Mouse (Mus musculus): Measurements from ENCODE around the gene Sncg. TPM values are rescaled to one million over a fixed set of nuclear protein-coding genes. Genes with fewer than 3 reads are reported as not detected.

The Sncg gene
- polyA plus RNA-seq, 1 experiment from 2014 or later: 188 TPM

DNA sequence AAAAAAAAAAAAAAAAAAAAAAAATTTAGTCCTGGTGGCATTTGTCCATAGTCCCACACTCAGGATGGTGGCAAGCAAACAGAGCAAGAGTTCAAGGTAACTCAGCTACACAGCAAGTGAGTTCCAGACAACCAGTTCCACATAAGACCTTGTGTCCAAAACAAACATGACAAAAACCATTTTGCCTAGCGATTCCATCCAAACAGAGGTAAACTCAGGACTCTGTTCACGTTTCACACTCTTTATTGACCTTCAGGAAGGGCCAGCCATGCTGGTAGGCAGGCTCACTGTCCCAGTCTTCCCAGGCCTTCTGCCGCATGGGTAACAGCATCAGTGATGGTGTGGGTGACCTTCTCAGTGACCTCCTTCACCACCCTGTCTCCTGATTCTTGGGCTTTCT lies 22.9 kb downstream of the Sncg start:
- no peak overlapping the region for H3K4me2 ChIP-seq (ENCODE audit: low read length)
- no peaks in the 10 kb centered on the region for H3K9me3 ChIP-seq (ENCODE audit: control insufficient read depth, low read length)
- H3K27me3 ChIP-seq (replicated peaks; ENCODE audit: control insufficient read depth, insufficient read depth, low read length): no peaks in the 10 kb centered on the region
- H3K27ac ChIP-seq (ENCODE audit: low read depth, low read length): no peak overlapping the region
- 60% methylated on average over 3 of the region's 3 CpGs for WGBS
- H3K4me3 ChIP-seq (ENCODE audit: low read length): no peak overlapping the region
- ATAC-seq: no peak
- H3K9ac ChIP-seq (ENCODE audit: low read depth, low read length): no peak overlapping the region
- H3K36me3 ChIP-seq (ENCODE audit: control insufficient read depth, insufficient read depth, low read length): no peaks in the 10 kb centered on the region
- no peaks in the 10 kb centered on the region for H3K4me1 ChIP-seq (ENCODE audit: control insufficient read depth, insufficient read depth, low read depth, low read length)

DNA sequence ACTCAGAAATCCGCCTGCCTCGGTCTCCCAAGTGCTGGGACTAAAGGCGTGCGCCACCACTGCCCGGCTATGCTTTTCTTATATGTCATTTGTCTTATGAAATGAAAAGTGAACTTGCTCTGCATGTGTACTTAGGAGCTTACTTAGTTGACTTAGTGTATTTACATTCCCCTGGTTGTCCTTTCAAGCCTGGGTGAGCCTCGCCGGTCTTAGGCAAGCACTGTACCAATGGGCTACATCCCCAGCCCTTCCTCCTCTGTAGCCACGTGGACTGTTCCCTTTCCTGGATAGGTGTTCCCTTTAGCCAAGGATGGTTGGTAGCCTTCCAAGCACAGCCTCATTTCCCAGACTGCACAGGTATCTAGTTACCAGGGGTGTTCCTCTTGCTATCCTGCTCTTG lies 25.6 kb downstream of the Sncg start:
- Histone ChIP-seq H3K27ac (ENCODE audit: low read depth, low read length) (no peak overlapping the region), H3K4me2 (ENCODE audit: low read length) (no peak overlapping the region), H3K4me3 (ENCODE audit: low read length) (no peak overlapping the region), H3K9me3 (ENCODE audit: control insufficient read depth, low read length) (no peaks in the 10 kb centered on the region), H3K27me3 (replicated peaks; ENCODE audit: control insufficient read depth, insufficient read depth, low read length) (no peaks in the 10 kb centered on the region), H3K36me3 (ENCODE audit: control insufficient read depth, insufficient read depth, low read length) (peaks cover 2% of the 10 kb centered on the region; the same call in 1 of the 2 replicates), H3K4me1 (ENCODE audit: control insufficient read depth, insufficient read depth, low read depth, low read length) (no peaks in the 10 kb centered on the region), H3K9ac (ENCODE audit: low read depth, low read length) (no peak overlapping the region)
- 88% methylated on average over 8 of the region's 8 CpGs for WGBS
- ATAC-seq: no peak

- no peak overlapping the region for H3K4me3 ChIP-seq (ENCODE audit: low read length)
- no peak overlapping the region for H3K9ac ChIP-seq (ENCODE audit: low read depth, low read length)
- no peak overlapping the region for H3K4me2 ChIP-seq (ENCODE audit: low read length)
- ATAC-seq: no peak
- peaks cover 2% of the 10 kb centered on the region; the same call in 1 of the 2 replicates for H3K36me3 ChIP-seq (ENCODE audit: control insufficient read depth, insufficient read depth, low read length)
- no peaks in the 10 kb centered on the region for H3K27me3 ChIP-seq (replicated peaks; ENCODE audit: control insufficient read depth, insufficient read depth, low read length)
- 90% methylated on average over 7 of the region's 7 CpGs for WGBS
- no peaks in the 10 kb centered on the region for H3K9me3 ChIP-seq (ENCODE audit: control insufficient read depth, low read length)
- H3K27ac ChIP-seq (ENCODE audit: low read depth, low read length): no peak overlapping the region
- no peaks in the 10 kb centered on the region for H3K4me1 ChIP-seq (ENCODE audit: control insufficient read depth, insufficient read depth, low read depth, low read length)
Measured at GRCm38 (mm10) chr14:34348301-34348700, 26.3 kb downstream of the Sncg start.

DNA sequence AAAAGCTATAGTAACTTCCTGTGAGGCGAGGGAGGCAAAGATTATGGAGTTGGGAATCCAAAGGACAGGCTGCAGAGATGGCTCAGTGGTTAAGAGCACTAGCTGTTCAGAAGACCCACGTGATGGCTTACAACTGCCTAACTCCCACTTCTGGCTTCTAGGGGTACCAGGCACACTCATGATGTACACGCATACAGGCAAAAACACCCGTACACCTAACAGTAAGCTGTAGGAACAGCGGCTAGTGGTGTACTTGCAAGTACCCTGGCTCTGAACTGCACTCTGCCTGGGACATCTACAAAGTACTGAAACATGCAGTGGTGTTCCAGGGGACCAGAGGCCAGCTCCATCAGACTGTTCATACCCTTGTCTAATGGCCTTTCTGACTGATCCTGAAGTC lies 27.5 kb downstream of the Sncg start:
- no peak for ATAC-seq
- no peak overlapping the region for H3K27ac ChIP-seq (ENCODE audit: low read depth, low read length)
- H3K9ac ChIP-seq (ENCODE audit: low read depth, low read length): no peak overlapping the region
- no peaks in the 10 kb centered on the region for H3K9me3 ChIP-seq (ENCODE audit: control insufficient read depth, low read length)
- peaks cover 4% of the 10 kb centered on the region; the same call in 1 of the 2 replicates for H3K36me3 ChIP-seq (ENCODE audit: control insufficient read depth, insufficient read depth, low read length)
- no peaks in the 10 kb centered on the region for H3K4me1 ChIP-seq (ENCODE audit: control insufficient read depth, insufficient read depth, low read depth, low read length)
- no peaks in the 10 kb centered on the region for H3K27me3 ChIP-seq (replicated peaks; ENCODE audit: control insufficient read depth, insufficient read depth, low read length)
- no peak overlapping the region for H3K4me3 ChIP-seq (ENCODE audit: low read length)
- H3K4me2 ChIP-seq (ENCODE audit: low read length): no peak overlapping the region
- 90% methylated on average over 5 of the region's 5 CpGs for WGBS

DNA sequence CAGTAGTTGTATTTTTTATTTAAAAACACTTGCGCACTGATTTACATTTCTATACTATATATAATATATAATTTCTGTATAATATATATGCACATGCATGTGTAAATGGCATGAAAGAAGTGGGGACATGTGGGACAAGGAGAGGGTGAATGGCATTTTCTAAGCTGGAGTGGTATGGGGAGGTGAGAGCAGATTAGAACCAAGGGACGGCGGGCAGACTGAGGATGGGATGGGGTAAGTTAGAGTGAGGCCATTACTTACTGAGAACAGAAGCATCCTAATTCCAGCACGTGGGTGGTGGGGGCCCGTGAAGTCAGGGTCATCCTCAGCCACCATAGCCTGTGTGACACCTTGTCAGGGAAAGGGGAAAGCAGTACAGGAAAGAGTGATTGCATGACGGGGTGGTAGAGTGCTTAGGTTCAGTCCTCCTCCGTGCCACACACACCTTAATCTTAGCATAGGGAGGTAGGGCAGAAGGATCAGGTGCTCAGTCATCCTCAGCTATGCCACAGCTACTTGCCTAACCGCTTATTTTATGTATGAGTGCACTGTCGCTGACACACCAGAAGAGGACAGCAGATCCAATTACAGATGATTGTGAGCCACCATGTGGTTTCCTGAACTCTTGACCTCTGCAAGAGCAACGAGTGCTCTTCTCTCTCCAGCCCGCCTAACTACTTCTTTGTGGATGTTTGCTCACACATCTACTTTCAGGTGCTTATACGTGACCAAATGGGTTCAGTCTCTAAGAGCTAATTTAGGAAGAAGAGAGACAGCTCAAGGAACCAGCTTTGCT lies 28.6 kb downstream of the Sncg start:
- H3K27me3 ChIP-seq (replicated peaks; ENCODE audit: control insufficient read depth, insufficient read depth, low read length): no peaks in the 10 kb centered on the region
- peaks cover 12% of the 10 kb centered on the region for H3K36me3 ChIP-seq (ENCODE audit: control insufficient read depth, insufficient read depth, low read length)
- H3K4me3 ChIP-seq (ENCODE audit: low read length): no peak overlapping the region
- H3K9me3 ChIP-seq (ENCODE audit: control insufficient read depth, low read length): no peaks in the 10 kb centered on the region
- 64% methylated on average over 12 of the region's 12 CpGs for WGBS
- no peak overlapping the region for H3K4me2 ChIP-seq (ENCODE audit: low read length)
- H3K27ac ChIP-seq (ENCODE audit: low read depth, low read length): no peak overlapping the region
- peak; percentile 57 for ATAC-seq
- H3K4me1 ChIP-seq (ENCODE audit: control insufficient read depth, insufficient read depth, low read depth, low read length): no peaks in the 10 kb centered on the region
- no peak overlapping the region for H3K9ac ChIP-seq (ENCODE audit: low read depth, low read length)

DNA sequence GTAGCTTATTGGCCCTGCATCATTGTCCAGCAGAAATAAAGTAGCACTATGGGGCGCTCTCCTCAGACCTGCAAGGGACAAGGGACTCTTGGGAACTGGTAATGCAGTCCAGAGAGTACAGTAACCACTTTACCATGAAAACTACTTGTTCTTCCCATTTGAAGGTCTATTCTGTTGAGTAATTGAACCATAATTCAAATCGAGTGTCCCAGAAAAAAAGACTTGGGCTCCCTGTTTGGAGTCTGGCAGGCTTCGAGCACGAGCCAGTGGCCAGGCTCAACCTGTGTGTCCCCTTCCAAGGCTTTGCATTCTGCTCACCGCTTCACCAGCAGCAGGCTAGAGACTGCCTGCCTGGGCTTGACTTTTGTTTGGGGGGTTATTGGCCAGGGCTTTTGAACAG lies 30.2 kb downstream of the Sncg start:
- Histone ChIP-seq H3K27ac (ENCODE audit: low read depth, low read length) (no peak overlapping the region), H3K36me3 (ENCODE audit: control insufficient read depth, insufficient read depth, low read length) (peaks cover 18% of the 10 kb centered on the region), H3K4me1 (ENCODE audit: control insufficient read depth, insufficient read depth, low read depth, low read length) (no peaks in the 10 kb centered on the region), H3K9me3 (ENCODE audit: control insufficient read depth, low read length) (no peaks in the 10 kb centered on the region), H3K4me2 (ENCODE audit: low read length) (no peak overlapping the region), H3K27me3 (replicated peaks; ENCODE audit: control insufficient read depth, insufficient read depth, low read length) (no peaks in the 10 kb centered on the region), H3K4me3 (ENCODE audit: low read length) (no peak overlapping the region), H3K9ac (ENCODE audit: low read depth, low read length) (no peak overlapping the region)
- no peak for ATAC-seq
- 76% methylated on average over 5 of the region's 5 CpGs for WGBS

DNA sequence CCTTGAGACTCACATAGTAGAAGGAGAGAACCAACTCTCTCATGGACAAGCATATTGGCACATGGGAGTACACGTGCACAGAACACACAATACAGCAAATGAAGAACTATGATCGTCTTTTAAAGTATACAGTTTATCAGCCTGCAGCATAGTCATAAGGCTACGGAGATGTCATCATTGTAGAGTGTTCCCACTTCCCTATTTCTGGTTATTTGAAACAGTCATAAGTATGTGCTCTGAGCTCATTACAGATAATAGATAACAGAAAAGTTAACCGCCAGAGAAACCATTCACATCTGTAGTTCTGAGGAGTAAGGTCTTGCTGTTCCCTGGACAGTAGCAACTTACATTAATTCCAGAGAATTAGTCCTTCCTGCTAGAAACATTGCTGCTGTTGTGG lies 31.5 kb downstream of the Sncg start:
- WGBS: 92% methylated on average over 4 of the region's 4 CpGs
- Histone ChIP-seq H3K27me3 (replicated peaks; ENCODE audit: control insufficient read depth, insufficient read depth, low read length) (no peaks in the 10 kb centered on the region), H3K9ac (ENCODE audit: low read depth, low read length) (no peak overlapping the region), H3K4me2 (ENCODE audit: low read length) (no peak overlapping the region), H3K4me3 (ENCODE audit: low read length) (no peak overlapping the region), H3K36me3 (ENCODE audit: control insufficient read depth, insufficient read depth, low read length) (peaks cover 19% of the 10 kb centered on the region), H3K9me3 (ENCODE audit: control insufficient read depth, low read length) (no peaks in the 10 kb centered on the region), H3K4me1 (ENCODE audit: control insufficient read depth, insufficient read depth, low read depth, low read length) (no peaks in the 10 kb centered on the region), H3K27ac (ENCODE audit: low read depth, low read length) (no peak overlapping the region)
- no peak for ATAC-seq

- H3K4me2 ChIP-seq (ENCODE audit: low read length): no peak overlapping the region
- H3K27ac ChIP-seq (ENCODE audit: low read depth, low read length): no peak overlapping the region
- H3K36me3 ChIP-seq (ENCODE audit: control insufficient read depth, insufficient read depth, low read length): peaks cover 19% of the 10 kb centered on the region
- H3K27me3 ChIP-seq (replicated peaks; ENCODE audit: control insufficient read depth, insufficient read depth, low read length): no peaks in the 10 kb centered on the region
- H3K4me1 ChIP-seq (ENCODE audit: control insufficient read depth, insufficient read depth, low read depth, low read length): no peaks in the 10 kb centered on the region
- H3K4me3 ChIP-seq (ENCODE audit: low read length): no peak overlapping the region
- no peak for ATAC-seq
- WGBS: 83% methylated on average over 4 of the region's 4 CpGs
- H3K9me3 ChIP-seq (ENCODE audit: control insufficient read depth, low read length): no peaks in the 10 kb centered on the region
- H3K9ac ChIP-seq (ENCODE audit: low read depth, low read length): no peak overlapping the region
Measured at GRCm38 (mm10) chr14:34341993-34342392, 32.6 kb downstream of the Sncg start.

DNA sequence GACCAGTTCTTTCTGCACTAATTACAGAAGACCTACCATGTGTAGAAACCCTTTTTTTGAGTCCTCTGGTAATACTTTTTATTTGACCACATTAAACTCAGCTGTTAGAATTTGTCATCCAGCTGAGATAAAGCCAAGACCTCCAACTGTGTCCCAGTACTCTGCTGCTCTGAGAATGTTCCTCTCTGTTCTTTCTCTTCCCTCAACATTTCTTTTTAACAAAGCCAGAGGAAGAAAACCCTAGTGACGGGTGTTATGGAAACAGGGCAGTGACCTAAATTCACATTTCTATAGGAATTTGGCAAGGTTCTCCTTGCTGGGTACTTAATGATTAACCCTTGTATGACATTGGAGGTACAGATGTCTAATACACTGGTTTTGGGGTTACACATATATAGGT lies 35.1 kb downstream of the Sncg start:
- Histone ChIP-seq H3K27me3 (replicated peaks; ENCODE audit: control insufficient read depth, insufficient read depth, low read length) (no peaks in the 10 kb centered on the region), H3K4me1 (ENCODE audit: control insufficient read depth, insufficient read depth, low read depth, low read length) (no peaks in the 10 kb centered on the region), H3K9me3 (ENCODE audit: control insufficient read depth, low read length) (no peaks in the 10 kb centered on the region), H3K36me3 (ENCODE audit: control insufficient read depth, insufficient read depth, low read length) (peaks cover 40% of the 10 kb centered on the region), H3K9ac (ENCODE audit: low read depth, low read length) (no peak overlapping the region), H3K27ac (ENCODE audit: low read depth, low read length) (0 out of 2 replicates have a peak overlapping the region, but pooled peaks have one; percentile 17), H3K4me3 (ENCODE audit: low read length) (no peak overlapping the region), H3K4me2 (ENCODE audit: low read length) (no peak overlapping the region)
- ATAC-seq: peak; percentile 76
- 28% methylated on average over 1 of the region's 1 CpGs for WGBS

All from hindbrain, embryonic 16.5 days (tissue).